Mouse (Mus musculus) forebrain, embryonic 10.5 days (tissue): ENCODE data around the gene Nt5c2. TPM values are rescaled to one million over a fixed set of nuclear protein-coding genes. Genes with fewer than 3 reads are reported as not detected.

ENCODE experiments used
- DNase-seq: peaks from one replicate; pipeline ENCODE4 v3.0.0-alpha.2; 2017; ENCODE audit warnings: low spot score; ENCODE audit errors: extremely low spot score
- H3K27ac ChIP-seq: fragments of 300-500 bp; sonication (generic); 2 replicates; pipeline ENCODE4 v1.5.1; 2016; ENCODE audit warnings: mild to moderate bottlenecking
- H3K27me3 ChIP-seq: fragments of 300-500 bp; sonication (generic); 2 replicates; pipeline ENCODE4 v1.6.1; 2016; ENCODE audit warnings: mild to moderate bottlenecking; ENCODE audit not compliant: poor library complexity, severe bottlenecking
- H3K36me3 ChIP-seq: fragments of 300-500 bp; sonication (generic); replicated peaks from 2 replicates; pipeline ENCODE4 v1.6.1; 2016; ENCODE audit warnings: mild to moderate bottlenecking, moderate library complexity
- H3K4me1 ChIP-seq: fragments of 300-500 bp; sonication (generic); 2 replicates; pipeline ENCODE4 v1.6.1; 2016
- H3K4me3 ChIP-seq: fragments of 300-500 bp; sonication (generic); 2 replicates; pipeline ENCODE4 v1.5.1; 2016; ENCODE audit warnings: mild to moderate bottlenecking, moderate library complexity
- H3K9me3 ChIP-seq: fragments of 300-500 bp; sonication (generic); 2 replicates; pipeline ENCODE4 v1.6.1; 2016; ENCODE audit warnings: mild to moderate bottlenecking, moderate library complexity
- WGBS: fragments of 180-500 bp; shearing (Covaris S2); methylation state at CpG from one replicate; pipeline ENCODE4 v1.1.7; 2016; 5-methylcytosine and 5-hydroxymethylcytosine counted together
- polyA plus RNA-seq: library from polyadenylated mRNA; unstranded; fragments of >200 nt; fragmentation: Nextera tagmentation; extraction: Ambion mirVana; gene quantifications from 2 replicates; pipeline ENCODE4 v1.2.1, GENCODE M21; 2016

Gene Nt5c2
- polyA plus RNA-seq, 1 experiment from 2014 or later, result 71.1 TPM

DNA sequence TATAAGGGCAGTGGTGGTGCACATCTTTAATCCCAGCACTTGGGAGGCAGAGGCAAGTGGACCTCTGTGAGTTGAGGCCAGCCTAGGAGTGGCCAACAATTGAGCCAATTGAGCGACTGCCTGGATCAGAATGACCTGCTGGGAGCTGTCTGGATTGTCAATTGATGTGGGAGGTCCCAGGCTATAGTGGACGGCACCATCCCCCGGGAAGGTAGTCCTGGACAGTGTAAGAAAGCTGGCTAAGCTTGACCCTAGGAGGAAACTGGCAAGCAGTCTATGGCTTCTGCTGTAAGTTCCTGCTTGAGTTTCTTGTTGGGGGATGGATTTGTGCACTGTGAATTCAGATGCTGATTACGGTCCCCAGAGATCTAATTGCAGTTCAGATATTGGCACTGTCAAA lies 47.1 kb downstream of the Nt5c2 start:
- DNase-seq, result no peak
- 46% methylated on average over 4 of the region's 4 CpGs for WGBS
- no peaks in the 10 kb centered on the region for H3K9me3 ChIP-seq
- H3K4me3 ChIP-seq, result no peak overlapping the region
- no peak overlapping the region for H3K27ac ChIP-seq
- peaks cover 31% of the 10 kb centered on the region for H3K4me1 ChIP-seq
- H3K27me3 ChIP-seq, result peaks cover 7% of the 10 kb centered on the region; the same call in 1 of the 2 replicates
- H3K36me3 ChIP-seq, result no peaks in the 10 kb centered on the region

DNA sequence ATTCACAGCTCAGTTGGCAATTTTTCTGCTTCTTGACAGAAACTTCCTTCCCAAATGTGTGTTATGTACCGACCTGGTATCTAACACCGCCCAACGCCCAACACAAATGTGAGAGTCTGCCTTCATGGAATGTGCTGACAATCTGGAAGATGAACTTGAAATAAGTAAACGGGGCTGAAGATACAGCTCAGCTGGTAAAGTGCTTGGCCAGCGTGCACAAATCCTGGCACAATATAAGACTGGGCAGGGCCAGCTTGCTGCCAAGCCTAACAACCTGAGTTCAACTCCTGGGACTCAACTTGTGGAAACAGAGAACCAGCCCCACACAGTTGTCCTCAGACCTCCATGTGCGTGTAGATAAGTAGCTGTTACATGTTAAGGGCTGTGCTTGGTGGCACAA lies 48.6 kb downstream of the Nt5c2 start:
- WGBS, result 95% methylated on average over 6 of the region's 6 CpGs
- no peak overlapping the region for H3K27ac ChIP-seq

DNA sequence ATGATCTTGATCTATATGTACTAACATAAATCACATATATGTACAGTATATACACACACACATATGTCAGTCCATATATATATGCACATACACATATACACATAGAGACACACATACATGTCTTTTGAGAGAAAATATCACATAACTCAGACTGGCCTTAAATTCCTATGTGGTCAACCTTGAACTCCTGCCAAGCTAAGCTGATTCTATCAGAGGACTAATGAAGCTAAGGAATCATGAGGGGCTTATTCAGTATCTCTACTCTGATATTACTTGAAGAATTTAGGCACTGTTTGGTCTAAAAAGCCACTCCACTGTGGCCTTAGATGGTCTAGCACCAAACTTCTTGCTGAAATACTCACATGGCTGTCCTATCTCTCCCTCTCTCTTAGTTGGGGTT lies 49.5 kb downstream of the Nt5c2 start:
- Histone ChIP-seq H3K36me3 (no peaks in the 10 kb centered on the region), H3K4me3 (no peak overlapping the region), H3K27ac (no peak overlapping the region), H3K9me3 (no peaks in the 10 kb centered on the region), H3K4me1 (peaks cover 31% of the 10 kb centered on the region), H3K27me3 (peaks cover 7% of the 10 kb centered on the region; the same call in 1 of the 2 replicates)
- no peak for DNase-seq

More for the DNA sequence above, 48.6 kb downstream of the Nt5c2 start:
- H3K9me3 ChIP-seq, result no peaks in the 10 kb centered on the region
- H3K4me1 ChIP-seq, result peaks cover 31% of the 10 kb centered on the region
- no peaks in the 10 kb centered on the region for H3K36me3 ChIP-seq
- no peak overlapping the region for H3K4me3 ChIP-seq
- peaks cover 7% of the 10 kb centered on the region; the same call in 1 of the 2 replicates for H3K27me3 ChIP-seq
- no peak for DNase-seq

DNA sequence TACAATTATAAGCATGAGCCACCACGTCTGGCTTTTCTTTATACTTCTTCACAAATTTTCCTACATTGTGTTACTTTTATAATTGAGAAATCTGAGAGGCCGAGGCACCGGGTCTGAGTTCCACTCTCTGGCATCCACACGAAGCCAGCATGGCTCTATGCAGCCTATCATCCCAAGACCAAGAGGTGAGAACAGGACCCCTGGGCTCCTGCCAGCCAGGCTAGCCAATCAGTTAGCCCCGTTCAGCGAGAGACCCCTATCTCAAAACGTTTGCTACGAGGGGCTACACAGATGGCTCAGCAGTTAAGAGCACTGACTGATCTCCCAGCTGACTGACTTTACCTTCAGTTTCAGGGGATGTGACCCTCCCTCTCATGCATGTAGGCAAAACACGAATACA lies 50.6 kb downstream of the Nt5c2 start:
- no peak overlapping the region for H3K27ac ChIP-seq
- no peak overlapping the region for H3K4me3 ChIP-seq
- no peaks in the 10 kb centered on the region for H3K36me3 ChIP-seq
- H3K27me3 ChIP-seq, result peaks cover 7% of the 10 kb centered on the region; the same call in 1 of the 2 replicates
- peaks cover 31% of the 10 kb centered on the region for H3K4me1 ChIP-seq
- 77% methylated on average over 9 of the region's 9 CpGs for WGBS
- no peaks in the 10 kb centered on the region for H3K9me3 ChIP-seq
- DNase-seq, result no peak

DNA sequence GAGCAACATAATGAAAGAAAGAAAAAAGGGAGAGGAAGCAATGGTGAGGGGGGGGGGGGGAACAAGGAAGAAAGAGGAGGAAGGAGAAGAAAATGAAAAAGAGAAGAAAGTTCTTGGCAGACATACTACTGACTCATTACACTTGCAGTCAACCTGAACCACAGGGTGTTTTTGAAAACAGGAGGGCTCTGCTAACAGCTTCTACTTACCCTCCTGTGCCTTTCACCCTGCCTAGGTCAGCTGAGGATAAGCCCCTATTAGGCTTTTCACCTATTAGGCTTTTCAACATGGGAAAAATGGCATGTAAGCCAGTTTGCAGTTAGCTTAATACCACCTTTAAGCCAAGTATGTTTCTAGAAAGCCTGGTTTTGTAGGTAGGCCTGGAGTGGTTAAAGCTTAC lies 51.5 kb downstream of the Nt5c2 start:
- no peak overlapping the region for H3K27ac ChIP-seq
- peaks cover 7% of the 10 kb centered on the region; the same call in 1 of the 2 replicates for H3K27me3 ChIP-seq
- H3K36me3 ChIP-seq, result no peaks in the 10 kb centered on the region
- no peak overlapping the region for H3K4me3 ChIP-seq
- H3K9me3 ChIP-seq, result no peaks in the 10 kb centered on the region
- no peak for DNase-seq
- peaks cover 31% of the 10 kb centered on the region for H3K4me1 ChIP-seq

DNA sequence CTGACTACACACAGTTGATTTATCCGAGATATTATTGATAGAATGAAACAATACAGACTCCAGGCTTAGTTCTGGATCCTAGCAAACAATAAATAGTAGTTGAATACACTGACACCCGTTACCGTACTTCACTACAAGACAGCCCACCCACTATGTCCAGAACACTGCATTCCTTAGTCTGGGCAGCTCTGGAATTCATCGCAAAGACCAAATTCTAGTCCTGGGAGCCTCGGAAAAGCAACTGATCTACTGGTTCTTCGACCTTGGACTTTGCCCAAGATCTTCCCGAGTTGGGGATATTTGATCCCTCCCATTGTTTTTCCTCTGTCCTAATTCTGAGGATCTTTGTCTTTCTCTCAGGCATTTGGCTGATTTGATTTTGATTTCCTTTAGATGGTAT lies 52.1 kb downstream of the Nt5c2 start:
- peak overlapping the region; percentile 95 for H3K27ac ChIP-seq
- peak overlapping the region; percentile 74 for H3K4me3 ChIP-seq
- no peaks in the 10 kb centered on the region for H3K9me3 ChIP-seq
- DNase-seq, result no peak
- WGBS, result 30% methylated on average over 7 of the region's 7 CpGs
- peaks cover 7% of the 10 kb centered on the region; the same call in 1 of the 2 replicates for H3K27me3 ChIP-seq
- no peaks in the 10 kb centered on the region for H3K36me3 ChIP-seq
- peaks cover 29% of the 10 kb centered on the region for H3K4me1 ChIP-seq

DNA sequence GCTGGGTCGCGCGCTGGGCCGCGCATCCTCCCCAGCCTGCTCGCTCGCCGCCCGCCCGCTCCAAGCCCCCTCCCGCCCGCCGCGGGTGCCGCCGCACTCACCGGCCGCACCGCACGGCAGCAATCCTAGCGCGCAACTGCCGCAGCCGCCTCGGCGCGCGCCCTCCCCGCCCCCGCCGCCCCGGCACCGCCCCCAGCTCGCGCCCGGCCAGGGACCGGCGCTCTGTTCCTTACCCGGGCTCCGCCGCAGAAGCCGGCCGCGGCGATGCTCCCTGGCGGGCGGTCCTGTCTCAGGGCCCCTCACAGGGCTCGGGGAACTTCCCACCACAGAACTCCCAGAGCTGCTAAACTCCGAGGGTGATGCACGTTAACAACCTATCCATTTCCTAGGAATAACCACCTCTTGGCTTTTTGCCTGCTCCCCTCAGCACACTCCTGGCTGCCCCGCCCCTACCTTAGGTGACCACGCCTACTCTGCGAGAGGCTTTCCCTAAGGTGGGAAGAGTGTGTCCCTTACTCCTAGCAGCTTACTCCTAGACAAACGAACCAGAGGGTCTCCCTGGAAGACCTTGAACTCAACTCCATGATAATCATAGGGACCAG lies 52.7 kb downstream of the Nt5c2 start:
- peaks cover 7% of the 10 kb centered on the region; the same call in 1 of the 2 replicates for H3K27me3 ChIP-seq
- peak overlapping the region; percentile 95 for H3K27ac ChIP-seq
- H3K4me3 ChIP-seq, result peak overlapping the region; percentile 74
- DNase-seq, result peak; percentile 78
- H3K4me1 ChIP-seq, result peaks cover 27% of the 10 kb centered on the region
- WGBS, result under 1% methylated on average over 54 of the region's 54 CpGs
- H3K9me3 ChIP-seq, result no peaks in the 10 kb centered on the region
- no peaks in the 10 kb centered on the region for H3K36me3 ChIP-seq

DNA sequence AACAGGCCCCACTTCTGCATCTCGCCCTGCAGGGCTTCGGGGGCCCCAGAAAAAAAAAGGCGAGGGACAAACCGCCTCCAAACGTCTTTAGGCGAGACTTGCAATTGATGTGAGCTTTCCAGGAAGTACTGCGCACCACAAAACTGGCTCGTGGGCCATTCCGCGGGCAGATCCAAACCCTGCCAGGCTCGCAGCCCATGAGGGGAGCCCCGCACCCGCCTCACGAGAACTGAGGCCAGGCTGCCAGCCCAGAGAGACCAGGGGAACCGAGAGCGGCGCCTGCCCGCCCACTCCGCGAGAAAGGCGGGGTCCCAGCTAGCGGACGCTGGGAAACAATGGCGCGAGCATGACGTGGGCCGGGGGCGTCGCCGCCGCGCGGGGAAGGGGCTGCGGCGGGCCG lies 53.3 kb downstream of the Nt5c2 start:
- peaks cover 27% of the 10 kb centered on the region for H3K4me1 ChIP-seq
- peak overlapping the region; percentile 74 for H3K4me3 ChIP-seq
- no peaks in the 10 kb centered on the region for H3K9me3 ChIP-seq
- DNase-seq, result peak; percentile 84
- H3K27ac ChIP-seq, result peak overlapping the region; percentile 95
- WGBS, result under 1% methylated on average over 31 of the region's 36 CpGs
- H3K36me3 ChIP-seq, result no peaks in the 10 kb centered on the region
- H3K27me3 ChIP-seq, result peaks cover 7% of the 10 kb centered on the region; the same call in 1 of the 2 replicates

DNA sequence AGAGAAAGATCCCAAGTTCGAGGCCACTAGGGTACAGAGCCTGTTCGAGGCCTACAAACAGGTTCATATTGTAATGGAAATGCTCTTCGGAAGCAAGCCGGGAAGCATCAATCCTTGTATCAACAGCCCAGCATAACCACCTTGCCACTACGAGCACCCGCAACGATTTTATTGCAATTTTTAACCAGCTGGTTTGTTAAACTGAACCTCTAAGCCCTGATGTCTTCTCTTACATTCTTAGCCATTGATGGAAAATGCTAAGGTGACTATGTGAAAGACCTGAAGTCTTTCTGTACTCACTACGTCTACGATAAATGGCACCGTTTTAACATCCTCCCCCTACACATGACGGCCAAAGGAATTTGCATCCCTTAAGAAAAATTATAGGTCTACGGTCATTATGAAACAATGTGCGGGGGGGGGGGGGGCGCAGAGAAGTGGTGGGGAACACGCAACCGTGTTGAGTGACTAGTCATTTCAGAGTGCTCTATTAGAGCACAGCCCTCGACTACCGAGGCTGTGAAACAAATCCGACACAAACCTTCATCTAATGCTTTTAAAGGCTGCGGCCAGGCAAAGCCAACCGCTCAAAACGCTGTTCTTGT lies 53.8 kb downstream of the Nt5c2 start:
- Histone ChIP-seq H3K9me3 (no peaks in the 10 kb centered on the region), H3K27me3 (peaks cover 7% of the 10 kb centered on the region; the same call in 1 of the 2 replicates), H3K36me3 (no peaks in the 10 kb centered on the region), H3K4me1 (peaks cover 27% of the 10 kb centered on the region), H3K4me3 (peak overlapping the region; percentile 74), H3K27ac (peak overlapping the region; percentile 95)
- 12% methylated on average over 22 of the region's 22 CpGs for WGBS
- DNase-seq, result no peak

DNA sequence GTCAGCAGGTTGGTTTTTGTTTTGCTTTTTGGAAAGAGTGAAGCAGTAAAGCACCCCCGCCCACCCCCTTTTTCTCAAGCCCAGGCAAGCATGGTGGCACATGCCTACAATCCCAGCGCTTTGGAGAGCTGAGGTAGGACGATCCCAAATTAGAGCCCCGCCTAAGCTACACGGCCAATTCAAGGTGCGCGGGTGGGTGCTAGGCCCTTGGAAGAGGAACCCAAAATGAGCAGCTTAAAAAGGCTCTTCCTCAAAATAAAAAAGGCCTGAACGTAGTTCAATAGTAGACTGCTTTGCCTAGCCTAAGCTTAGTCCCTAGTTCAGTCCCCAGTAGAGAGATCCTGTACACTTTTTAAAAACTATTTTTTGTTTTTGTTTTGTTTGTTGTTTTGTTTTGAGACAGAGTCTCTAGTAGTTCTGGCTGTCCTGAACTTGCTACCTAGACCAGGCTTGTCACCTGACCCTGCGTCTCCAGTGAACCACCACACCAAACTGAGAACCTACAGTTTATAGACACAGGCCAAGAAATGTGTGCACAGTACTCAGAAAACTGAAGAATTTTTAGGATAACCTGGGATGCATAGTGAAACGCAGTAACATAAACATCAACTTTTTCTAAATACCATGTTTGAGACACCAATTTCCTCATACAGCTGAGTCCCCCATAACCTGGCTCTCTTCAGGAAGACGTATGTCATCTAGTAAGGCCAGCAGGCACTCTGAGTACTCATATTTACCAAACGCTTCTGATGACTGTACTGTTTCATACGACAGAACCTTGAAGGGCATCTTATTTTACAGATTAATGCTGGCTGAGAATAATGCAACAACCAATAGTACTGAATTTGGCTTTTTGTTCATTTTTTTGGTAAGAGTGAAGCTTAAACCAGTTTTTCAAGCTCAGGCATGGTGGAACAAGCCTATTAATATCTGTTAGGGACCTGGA lies 54.6 kb downstream of the Nt5c2 start:
- H3K9me3 ChIP-seq, result no peaks in the 10 kb centered on the region
- H3K36me3 ChIP-seq, result no peaks in the 10 kb centered on the region; the same call in 1 of the 2 replicates
- peaks cover 7% of the 10 kb centered on the region; the same call in 1 of the 2 replicates for H3K27me3 ChIP-seq
- no peak for DNase-seq
- peaks cover 27% of the 10 kb centered on the region for H3K4me1 ChIP-seq
- peak overlapping the region; percentile 74 for H3K4me3 ChIP-seq
- 79% methylated on average over 13 of the region's 13 CpGs for WGBS
- H3K27ac ChIP-seq, result peak overlapping the region; percentile 95

DNA sequence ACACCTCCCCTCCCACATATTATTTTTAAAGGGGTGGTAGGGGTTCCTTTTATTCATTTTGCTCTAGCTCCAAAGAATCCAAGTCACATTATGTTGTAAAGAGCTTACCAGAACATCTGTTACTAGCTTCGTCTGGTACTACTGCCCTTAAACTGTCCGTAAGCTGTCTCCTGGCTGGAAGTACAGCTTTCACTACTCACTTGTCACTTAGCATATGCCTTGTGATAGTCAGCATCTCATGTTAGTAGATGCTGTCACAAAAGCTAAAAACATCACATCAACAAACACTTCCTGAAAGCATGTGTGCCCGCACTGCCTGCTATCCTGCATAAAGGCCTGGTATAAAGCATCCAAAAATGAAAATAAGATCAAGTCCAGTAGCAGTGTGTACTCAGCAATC lies 55.4 kb downstream of the Nt5c2 start:
- Histone ChIP-seq H3K27me3 (peaks cover 7% of the 10 kb centered on the region; the same call in 1 of the 2 replicates), H3K4me1 (peaks cover 27% of the 10 kb centered on the region), H3K27ac (no peak overlapping the region), H3K9me3 (no peaks in the 10 kb centered on the region), H3K36me3 (peaks cover 3% of the 10 kb centered on the region; the same call in 1 of the 2 replicates), H3K4me3 (no peak overlapping the region)
- DNase-seq, result no peak
- WGBS, result 92% methylated on average over 3 of the region's 3 CpGs

DNA sequence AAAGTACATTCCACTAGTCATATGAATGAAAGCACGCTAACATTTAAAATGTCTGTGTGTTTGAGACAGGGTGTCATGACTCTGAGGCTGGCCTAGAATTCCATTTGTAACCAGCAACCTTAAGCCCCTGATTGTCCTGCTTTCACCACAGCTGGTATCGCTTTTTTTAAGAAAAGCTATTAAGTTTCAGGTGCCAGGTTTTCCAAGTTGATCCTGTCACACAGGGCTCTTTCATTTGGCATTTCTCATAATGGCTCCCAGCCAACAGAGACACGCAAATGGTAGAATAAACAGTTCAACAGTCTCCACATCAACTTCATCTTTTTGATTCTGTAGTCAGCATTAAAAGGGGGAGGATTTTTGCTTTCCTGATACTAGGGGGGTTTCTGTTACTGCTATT lies 56.4 kb downstream of the Nt5c2 start:
- Histone ChIP-seq H3K4me3 (no peak overlapping the region), H3K27me3 (peaks cover 5% of the 10 kb centered on the region; the same call in 1 of the 2 replicates), H3K27ac (no peak overlapping the region), H3K36me3 (peaks cover 3% of the 10 kb centered on the region; the same call in 1 of the 2 replicates), H3K9me3 (no peaks in the 10 kb centered on the region), H3K4me1 (peaks cover 27% of the 10 kb centered on the region)
- no peak for DNase-seq
- 84% methylated on average over 3 of the region's 3 CpGs for WGBS
